Mouse (Mus musculus) B cell, adult 2 months (primary cell): ENCODE data around the gene Hist1h4n.

Experiments
- DNase-seq, 2 experiments: peaks; one replicate each; pipeline ENCODE4 v3.0.0; 2022

Gene Hist1h4n

DNA sequence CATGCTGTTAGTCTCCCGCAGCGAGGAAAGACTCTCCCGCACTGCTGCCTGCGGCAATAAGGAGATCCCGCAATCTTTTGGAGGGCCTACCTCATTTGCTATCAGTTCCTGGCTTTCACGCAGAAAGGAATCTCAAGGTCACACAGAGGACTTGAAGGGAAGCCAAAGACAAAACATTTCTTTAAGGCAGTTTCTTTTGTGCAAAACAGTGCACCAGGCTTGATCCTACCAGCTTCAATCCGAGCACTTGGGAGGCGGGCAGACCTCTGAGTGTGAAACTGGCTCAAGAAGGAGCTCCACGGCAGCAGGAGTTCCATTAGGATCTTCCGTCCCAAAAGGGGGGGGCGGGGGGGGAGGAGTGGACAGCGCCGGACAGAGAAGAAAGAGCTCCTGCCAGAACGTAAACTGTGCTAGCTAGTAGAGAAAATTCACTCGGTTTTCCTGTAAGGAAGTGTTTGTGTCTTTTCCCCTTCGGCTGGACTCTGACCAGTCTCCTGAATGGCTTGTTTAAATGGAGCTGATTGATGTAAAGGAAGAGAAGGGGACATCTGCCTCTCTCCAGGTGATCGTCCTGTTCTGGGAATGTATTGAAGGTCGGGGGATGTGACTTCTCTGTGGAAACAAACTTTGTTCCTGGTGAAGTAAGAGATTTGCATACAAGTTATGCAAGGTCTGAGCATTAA lies 41.3 kb downstream of the Hist1h4n start:
- DNase-seq, result no peak

DNA sequence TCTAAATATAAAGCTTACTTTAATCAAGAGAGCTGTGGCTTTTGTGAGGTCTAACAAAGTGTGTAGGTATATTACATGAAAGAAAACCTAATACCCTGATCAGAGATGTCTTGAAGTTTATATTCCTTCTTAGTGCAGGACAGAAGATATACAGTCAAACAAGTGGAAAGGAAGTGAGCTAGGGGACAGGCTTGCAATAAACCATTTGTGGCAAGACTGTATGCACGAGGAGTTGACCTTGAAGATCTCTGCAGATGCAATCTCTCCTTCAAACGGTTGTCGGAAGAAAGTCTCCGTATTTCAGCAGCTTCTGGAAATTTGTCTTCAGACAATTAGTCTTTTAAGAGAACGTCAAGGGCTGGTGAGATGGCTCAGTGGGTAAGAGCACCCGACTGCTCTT lies 42.1 kb downstream of the Hist1h4n start:
- DNase-seq, result no peak

DNA sequence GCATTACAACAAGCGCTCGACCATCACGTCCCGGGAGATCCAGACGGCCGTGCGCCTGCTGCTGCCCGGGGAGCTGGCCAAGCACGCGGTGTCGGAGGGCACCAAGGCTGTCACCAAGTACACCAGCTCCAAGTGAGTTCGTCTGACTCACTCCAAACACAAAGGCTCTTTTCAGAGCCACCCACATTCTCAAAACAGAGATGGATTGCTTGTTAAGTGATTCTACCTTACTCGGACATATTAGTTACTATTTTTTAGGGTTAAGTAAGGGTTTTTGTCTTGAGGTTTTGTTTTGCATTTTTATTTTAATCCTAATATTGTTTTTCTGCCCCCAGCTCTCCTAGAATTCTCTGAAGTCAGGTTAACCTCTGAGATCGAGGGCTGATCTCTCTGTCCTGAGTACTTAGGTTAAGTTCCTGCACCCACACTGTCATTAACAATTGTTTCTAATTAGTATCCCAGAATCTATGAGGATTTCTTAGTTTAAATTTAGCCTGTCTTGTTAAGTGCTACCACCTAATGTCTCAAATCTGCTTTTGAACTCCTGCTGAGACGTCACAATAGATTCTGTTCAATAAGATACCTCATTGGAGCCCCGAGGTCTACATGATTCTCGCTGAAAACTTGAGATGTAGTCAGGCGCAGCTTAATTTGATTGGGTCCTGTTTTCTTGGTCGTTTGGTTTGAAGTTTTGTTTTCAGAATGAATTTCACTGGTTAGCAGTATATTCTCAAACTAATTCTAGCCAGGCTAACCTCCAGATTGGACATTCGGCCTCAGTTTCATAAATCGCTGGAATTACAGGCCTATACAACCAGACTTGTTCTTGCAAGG lies 44.0 kb downstream of the Hist1h4n start:
- DNase-seq, result no peak

DNA sequence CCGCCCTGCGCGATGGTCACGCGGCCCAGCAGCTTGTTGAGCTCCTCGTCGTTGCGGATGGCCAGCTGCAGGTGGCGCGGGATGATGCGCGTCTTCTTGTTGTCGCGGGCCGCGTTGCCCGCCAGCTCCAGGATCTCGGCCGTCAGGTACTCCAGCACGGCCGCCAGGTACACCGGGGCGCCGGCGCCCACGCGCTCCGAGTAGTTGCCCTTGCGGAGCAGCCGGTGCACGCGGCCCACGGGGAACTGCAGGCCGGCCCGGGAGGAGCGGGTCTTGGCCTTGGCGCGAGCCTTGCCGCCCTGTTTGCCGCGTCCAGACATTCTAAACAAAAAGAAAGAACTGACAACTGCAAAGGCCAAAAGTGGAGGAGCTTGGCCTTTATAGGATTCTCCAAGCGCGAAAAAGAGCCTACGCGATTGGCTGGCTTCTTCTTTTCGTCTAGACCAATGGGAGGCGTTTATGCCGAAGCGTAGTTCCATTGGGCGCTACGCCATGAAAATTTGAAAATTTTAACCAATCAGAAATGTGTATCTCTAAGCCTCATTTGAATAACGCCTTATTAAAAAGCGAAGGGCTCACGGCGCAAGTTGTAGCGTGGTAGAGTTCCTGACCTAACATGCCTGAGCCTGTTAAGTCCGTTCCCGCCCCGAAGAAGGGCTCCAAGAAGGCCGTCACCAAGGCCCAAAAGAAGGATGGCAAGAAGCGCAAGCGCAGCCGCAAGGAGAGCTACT lies 44.9 kb downstream of the Hist1h4n start, which contains the start of the genes Hist1h2an and Hist1h2bp:
TSS of gene Hist1h2an (minus strand) at position 320 of the 731 bp plus-strand sequence.
TSS of gene Hist1h2bp (plus strand) at position 563 of the 731 bp plus-strand sequence.
- DNase-seq, result peak; percentile 83 to 84

DNA sequence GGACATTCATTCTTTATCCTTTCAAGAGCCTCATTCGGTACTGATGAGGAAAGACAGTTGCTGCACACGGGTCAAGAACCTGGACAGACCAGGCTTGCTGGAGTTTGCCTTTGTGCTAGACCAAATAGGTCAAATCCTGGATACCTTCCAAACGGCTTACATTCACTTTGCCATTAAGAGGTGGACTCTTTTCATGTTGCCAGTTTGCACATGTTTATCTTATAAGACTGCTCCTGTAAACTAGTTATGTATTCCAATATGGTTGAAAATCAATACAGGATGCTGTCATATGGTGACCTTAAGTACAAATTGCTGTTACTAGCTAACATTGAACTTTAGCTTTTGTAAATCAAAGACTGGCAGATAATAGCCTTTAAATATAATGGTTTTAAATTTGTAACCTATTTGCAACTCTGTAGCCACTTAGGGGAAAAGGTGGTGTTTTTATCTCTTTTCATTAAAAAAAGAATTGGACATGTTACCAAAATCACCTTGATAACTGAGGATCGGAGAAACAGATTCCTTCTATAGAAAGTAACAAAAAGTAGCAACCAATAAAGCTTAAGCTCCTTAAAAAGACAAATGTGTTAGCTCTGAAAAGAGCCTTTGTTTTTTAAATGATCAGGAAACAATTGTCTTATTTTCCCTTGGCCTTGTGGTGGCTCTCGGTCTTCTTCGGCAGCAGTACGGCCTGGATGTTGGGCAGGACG lies 45.7 kb downstream of the Hist1h4n start:
- no peak for DNase-seq

DNA sequence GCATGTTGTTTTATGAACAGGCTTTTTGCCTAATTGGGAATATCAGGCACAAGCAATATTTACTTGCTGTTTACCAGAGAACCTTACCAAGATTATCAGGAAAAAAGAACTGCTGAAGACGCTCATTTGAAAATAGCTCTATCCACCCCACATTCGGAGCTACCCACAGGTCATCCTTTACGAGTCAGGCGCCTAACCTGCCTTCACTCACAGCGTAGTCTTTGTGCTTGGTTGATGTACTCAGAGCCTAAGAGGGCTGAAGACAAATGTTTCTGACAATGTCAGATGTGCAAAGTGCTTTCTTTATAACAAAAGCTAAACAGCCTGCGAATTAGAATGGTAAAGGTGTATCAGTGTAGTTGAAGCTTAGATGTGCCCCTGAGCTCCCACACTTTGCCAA lies 47.7 kb downstream of the Hist1h4n start:
- no peak for DNase-seq

DNA sequence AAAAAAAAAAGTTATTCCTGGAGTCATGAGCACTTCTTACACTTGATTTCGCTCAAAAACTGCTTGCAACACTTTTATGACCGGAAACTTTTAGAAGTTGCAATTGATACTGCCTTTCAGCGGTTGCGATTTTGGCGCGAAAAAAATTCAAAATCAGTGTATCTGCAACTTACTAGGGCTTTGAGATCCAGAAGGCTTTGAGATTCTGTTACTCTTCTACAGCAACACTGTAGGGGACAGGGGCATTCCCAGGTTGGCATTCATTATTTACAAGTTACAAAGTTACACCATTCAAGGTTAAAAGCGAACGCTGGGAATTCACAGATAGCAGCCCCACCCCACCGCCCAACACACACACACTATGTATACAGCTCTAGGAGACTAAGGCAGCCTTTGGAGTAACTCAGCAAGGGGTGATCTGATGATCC lies 48.2 kb downstream of the Hist1h4n start:
- DNase-seq, result peak; percentile 46 to 54

DNA sequence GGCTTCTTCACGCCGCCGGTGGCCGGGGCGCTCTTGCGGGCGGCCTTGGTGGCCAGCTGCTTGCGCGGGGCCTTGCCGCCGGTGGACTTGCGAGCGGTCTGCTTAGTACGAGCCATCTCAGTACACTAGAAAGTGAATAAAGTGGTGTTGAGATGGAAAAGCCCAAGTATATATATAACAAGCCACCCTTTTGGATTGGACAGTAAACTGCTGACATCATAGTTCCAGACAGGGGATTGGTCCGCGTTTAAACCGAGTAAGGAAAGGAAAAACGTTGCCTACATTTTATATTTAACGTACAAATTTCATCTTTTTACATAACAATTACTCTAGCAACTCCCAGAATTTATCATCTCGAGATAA lies 48.8 kb downstream of the Hist1h4n start, which contains the start of gene Hist1h3i:
TSS of gene Hist1h3i (minus strand) at position 116 of the 363 bp plus-strand sequence.
- peak in 1 of 2 experiments; percentile 71 for DNase-seq

DNA sequence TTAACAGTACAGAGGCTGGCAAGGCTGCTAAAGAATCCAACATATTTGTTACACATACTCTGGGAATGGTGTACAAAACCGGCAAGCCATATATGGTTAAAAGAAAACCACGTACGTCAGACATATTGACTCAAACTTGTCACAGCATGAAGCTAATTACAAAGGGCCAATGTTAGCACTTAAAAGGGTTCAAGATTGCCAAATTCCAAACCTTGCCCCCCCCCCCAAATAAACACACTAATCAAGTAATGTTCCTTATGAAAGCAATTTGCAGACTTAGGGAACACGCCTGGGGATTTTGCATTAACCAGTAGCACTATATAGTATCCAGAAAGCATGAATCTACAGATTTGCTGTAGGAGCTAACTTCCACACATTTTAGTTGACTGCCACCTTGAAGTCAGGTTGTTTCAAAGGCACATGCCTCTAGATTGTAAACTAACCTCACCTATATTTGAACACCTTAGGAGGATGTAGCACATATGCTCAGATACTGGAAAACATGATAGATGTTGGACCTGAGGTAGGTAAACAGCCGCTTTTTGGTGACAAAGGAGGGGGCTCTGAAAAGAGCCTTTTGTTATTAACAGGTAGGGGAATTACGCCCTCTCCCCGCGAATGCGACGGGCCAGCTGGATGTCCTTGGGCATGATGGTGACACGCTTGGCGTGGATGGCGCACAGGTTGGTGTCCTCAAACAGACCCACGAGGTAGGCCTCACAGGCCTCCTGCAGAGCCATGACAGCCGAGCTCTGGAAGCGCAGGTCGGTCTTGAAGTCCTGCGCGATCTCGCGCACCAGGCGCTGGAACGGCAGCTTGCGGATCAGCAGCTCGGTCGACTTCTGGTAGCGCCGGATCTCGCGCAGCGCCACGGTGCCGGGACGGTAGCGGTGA lies 49.4 kb downstream of the Hist1h4n start:
- DNase-seq, result peak; percentile 44 to 68
